Comparison of ENCODE assay signal across 8 mouse cellular contexts in the genomic region with DNA sequence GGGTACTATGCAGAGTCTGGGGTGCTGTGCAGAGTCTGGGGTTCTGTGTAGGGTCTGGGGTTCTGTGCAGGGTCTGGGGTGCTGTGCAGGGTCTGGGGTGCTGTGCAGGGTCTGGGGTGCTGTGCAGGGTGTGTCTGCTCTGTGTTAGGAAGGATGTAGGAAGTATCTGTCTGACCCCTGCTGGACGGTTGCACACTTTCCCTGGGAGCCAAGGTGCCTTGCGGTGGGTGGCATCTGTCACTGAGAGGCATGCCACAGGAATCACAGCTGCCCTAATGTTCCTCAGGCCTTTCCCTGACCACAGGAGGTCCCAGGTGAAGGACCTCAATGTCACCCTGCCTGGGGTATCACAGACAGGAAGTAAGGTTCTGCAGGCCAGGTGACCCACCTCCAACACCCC.
DNase-seq lines count a peak whose midpoint lies in the region; ATAC-seq and TF ChIP-seq lines count a peak whose summit lies in the region.

No protein-coding gene starts in this region.

- no peak overlapping the region for H3K4me3 ChIP-seq in liver, embryonic 13.5 days (replicated peaks)
- no peak overlapping the region for H3K4me3 ChIP-seq in liver, embryonic 12.5 days
- H3K4me3 ChIP-seq in embryonic fibroblast, embryonic 13.5 days (ENCODE audit: insufficient read depth, low read length): no peak overlapping the region
- no peak overlapping the region for H3K4me3 ChIP-seq in midbrain, embryonic 15.5 days

- no peak for ATAC-seq in liver, embryonic 13.5 days (ENCODE audit: low read depth)
- no peak for ATAC-seq in liver, embryonic 12.5 days
- no peak for ATAC-seq in midbrain, embryonic 15.5 days (replicated peaks)

- H3K9me3 ChIP-seq in liver, embryonic 13.5 days (replicated peaks): no peaks in the 10 kb centered on the region
- no peaks in the 10 kb centered on the region for H3K9me3 ChIP-seq in liver, embryonic 12.5 days (replicated peaks)
- H3K9me3 ChIP-seq in midbrain, embryonic 15.5 days: no peaks in the 10 kb centered on the region

- peaks cover 21% of the 10 kb centered on the region for H3K36me3 ChIP-seq in liver, embryonic 13.5 days
- peaks cover 30% of the 10 kb centered on the region for H3K36me3 ChIP-seq in liver, embryonic 12.5 days
- no peaks in the 10 kb centered on the region for H3K36me3 ChIP-seq in midbrain, embryonic 15.5 days (replicated peaks)

- DNase-seq in cerebellum, adult 9-11 months: peak; percentile 61
- no peak for DNase-seq in cerebellum, adult 11 months
- DNase-seq in liver, embryonic 13.5 days: no peak
- no peak for DNase-seq in gastrocnemius, adult 8-10 months (ENCODE audit: low spot score in 2 of 2)
- no peak for DNase-seq in retina, postnatal 1 day

- TF ChIP-seq POLR2A in embryonic fibroblast, embryonic 13.5 days (IDR thresholded peaks at IDR 0.05; ENCODE audit: low read depth, low read length): no peak

- no peak overlapping the region for H3K9ac ChIP-seq in liver, embryonic 13.5 days
- no peak overlapping the region for H3K9ac ChIP-seq in liver, embryonic 12.5 days
- no peak overlapping the region for H3K9ac ChIP-seq in midbrain, embryonic 15.5 days

- 66% methylated on average over 2 of the region's 2 CpGs for WGBS in liver, embryonic 13.5 days (ENCODE audit: insufficient replicate concordance)
- 53% methylated on average over 2 of the region's 2 CpGs for WGBS in liver, embryonic 12.5 days (ENCODE audit: insufficient replicate concordance)
- WGBS in midbrain, embryonic 15.5 days: 47% methylated on average over 2 of the region's 2 CpGs

- H3K27ac ChIP-seq in liver, embryonic 13.5 days: 0 out of 2 replicates have a peak overlapping the region, but pooled peaks have one; percentile 39
- H3K27ac ChIP-seq in liver, embryonic 12.5 days: no peak overlapping the region; the same call in 1 of the 2 replicates
- H3K27ac ChIP-seq in embryonic fibroblast, embryonic 13.5 days (ENCODE audit: insufficient read depth, low read length): no peak overlapping the region
- H3K27ac ChIP-seq in midbrain, embryonic 15.5 days: no peak overlapping the region

- H3K4me1 ChIP-seq in liver, embryonic 13.5 days (replicated peaks): peaks cover 97% of the 10 kb centered on the region
- H3K4me1 ChIP-seq in liver, embryonic 12.5 days: peaks cover 100% of the 10 kb centered on the region
- peaks cover 9% of the 10 kb centered on the region; the same call in 1 of the 2 replicates for H3K4me1 ChIP-seq in embryonic fibroblast, embryonic 13.5 days (ENCODE audit: control insufficient read depth, insufficient read depth, low read length)
- H3K4me1 ChIP-seq in midbrain, embryonic 15.5 days: peaks cover 95% of the 10 kb centered on the region

- TF ChIP-seq CTCF in embryonic fibroblast, embryonic 13.5 days (IDR thresholded peaks at IDR 0.05; ENCODE audit: borderline replicate concordance, insufficient read depth, low read length): peak; percentile 37; the same call in 1 of the 2 replicates

- no peaks in the 10 kb centered on the region for H3K27me3 ChIP-seq in liver, embryonic 13.5 days
- H3K27me3 ChIP-seq in liver, embryonic 12.5 days (replicated peaks): no peaks in the 10 kb centered on the region
- no peaks in the 10 kb centered on the region for H3K27me3 ChIP-seq in midbrain, embryonic 15.5 days (replicated peaks)

- H3K4me2 ChIP-seq in liver, embryonic 13.5 days: no peak overlapping the region
- H3K4me2 ChIP-seq in liver, embryonic 12.5 days: no peak overlapping the region
- H3K4me2 ChIP-seq in midbrain, embryonic 15.5 days: 0 out of 2 replicates have a peak overlapping the region, but pooled peaks have one; percentile 55
